Mouse (Mus musculus) gastrocnemius, postnatal 4 days (tissue): ENCODE measurements around the gene Zer1. TPM values are rescaled to one million over a fixed set of nuclear protein-coding genes. Genes with fewer than 3 reads are reported as not detected.
A peak's percentile ranks its signal among the peaks of the same experiment; 100 is the strongest.

Source experiments
- DNase-seq, 2 experiments: peaks; one replicate each; pipeline ENCODE4 v3.0.0; 2021 to 2022; ENCODE audit warnings: low spot score in 2 of 2, mixed read lengths in 2 of 2
- total RNA-seq, 2 experiments: library from RNA; stranded (reverse); gene quantifications; 2 replicates each; pipeline ENCODE4 v1.2.3; 2021

Zer1 gene
- total RNA-seq, 2 experiments from 2014 or later, result 24.6 to 27.1 TPM

DNA sequence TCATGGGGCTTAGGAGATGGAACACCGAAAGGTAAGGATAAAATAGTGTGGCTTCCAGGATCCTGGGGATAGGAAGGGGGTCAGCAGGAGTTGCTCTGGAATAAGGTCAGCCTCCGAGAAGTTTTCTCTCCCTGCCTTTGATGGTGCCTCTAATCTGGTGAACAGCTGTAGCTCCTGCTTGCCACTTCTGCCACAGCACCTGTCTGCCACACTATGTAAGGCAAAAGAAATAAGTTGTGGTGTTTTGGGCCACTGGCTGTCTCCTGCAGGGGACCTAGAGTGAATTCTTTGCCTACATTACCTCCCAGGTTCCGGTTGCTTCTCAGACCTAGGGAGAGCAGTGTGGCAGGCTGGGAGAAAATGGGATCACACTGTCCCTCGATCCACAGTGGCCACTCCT is 45.6 kb downstream of the Zer1 start:
- DNase-seq, result no peak

DNA sequence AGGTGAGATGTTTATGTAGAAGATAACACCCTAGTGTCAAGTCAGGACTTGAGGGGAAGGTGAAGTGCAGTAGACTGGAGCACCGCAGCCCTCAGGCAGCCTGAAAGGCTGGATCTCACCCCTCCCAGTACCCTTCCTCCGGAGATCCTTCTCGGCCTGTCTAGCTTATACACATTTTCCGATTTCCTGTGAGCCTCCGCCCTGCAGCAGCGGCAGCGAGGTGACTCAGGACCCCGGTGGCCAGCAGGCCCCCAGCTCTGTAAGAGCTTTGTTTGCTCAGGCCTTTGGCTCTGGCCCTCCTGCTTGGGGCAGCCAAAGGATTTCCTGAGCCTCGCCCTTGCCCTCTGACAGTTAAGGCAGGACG is 46.1 kb downstream of the Zer1 start:
- DNase-seq, result no peak

DNA sequence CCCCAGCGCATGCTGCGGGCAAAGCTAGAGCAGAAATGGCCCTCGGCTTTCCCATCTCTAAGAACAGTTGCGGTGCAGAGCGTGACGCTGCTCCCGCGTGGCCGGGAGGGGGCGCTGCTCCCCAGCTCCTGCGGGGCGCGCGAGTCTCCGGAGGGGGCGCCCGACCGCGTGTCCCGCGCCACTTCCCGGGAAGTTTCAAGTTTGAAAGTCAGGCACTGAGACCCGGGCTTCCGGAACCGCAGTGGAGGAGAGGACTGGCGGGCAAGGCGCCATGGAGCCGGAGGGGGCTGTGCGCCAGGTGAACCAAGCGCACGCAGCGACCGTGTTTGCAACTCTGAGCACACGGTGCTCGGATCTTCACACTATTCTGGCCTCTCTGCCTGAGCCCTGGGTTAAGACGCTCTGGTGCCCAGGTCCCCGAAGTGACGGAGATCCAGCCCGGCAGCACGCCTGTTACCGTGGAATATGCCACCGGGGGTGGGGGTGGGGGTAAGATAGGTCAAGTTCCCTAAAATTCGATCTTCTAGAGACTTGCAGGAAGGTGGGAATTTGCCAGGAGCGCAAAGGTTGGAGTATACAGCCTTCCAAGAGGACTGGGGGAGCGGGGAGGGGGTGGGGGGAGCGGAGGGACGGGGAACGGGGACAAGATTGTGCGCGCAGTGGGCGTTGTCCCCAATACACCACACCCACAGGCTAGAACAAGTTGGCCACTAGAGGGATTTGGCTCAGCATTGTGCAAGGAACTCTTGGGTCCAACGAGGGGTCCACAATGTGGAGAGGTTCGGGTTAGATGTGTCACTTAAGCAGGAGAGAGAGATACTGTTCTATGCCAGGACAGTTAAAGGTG is 46.7 kb downstream of the Zer1 start, which contains the start of gene Pkn3:
TSS of gene Pkn3 (plus strand) at position 183 of the 847 bp plus-strand sequence.
- peak; percentile 88 for DNase-seq

DNA sequence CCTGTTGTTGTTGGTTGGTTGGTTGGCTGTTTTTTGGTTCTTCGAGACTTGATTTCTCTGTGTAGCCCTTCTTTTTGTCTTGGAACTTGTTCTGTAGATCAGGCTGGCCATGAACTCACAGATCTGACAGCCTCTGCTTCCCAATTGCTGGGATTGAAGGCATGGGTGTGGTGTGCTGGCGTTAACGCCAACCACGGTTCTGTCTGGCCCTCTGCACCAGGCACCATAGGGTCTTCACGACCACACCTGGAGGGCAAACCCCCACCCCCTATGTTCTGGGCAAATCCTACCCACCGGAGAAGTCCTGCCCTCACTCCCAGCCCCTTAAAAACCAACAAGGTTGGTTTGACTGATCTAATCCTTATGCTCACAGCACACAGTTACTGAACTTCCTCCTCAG is 47.4 kb downstream of the Zer1 start:
- no peak for DNase-seq

DNA sequence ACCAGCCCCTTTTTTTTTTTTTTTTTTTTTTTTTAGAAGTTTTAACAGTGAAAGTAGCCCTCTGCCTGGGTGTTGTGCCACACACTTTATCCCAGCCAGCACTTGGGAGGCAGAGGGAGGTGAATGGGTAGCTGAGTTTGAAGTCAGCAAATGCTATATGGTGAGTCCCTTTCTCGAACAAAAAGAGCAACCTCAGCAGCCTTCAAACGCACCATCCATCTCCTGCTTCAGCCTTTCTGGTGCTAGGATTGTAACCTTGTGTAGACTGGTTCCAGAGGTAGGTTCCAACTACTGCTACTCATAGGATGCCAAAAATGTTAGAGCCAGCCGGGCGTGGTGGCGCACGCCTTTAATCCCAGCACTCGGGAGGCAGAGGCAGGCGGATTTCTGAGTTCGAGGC is 47.9 kb downstream of the Zer1 start:
- DNase-seq, result no peak

DNA sequence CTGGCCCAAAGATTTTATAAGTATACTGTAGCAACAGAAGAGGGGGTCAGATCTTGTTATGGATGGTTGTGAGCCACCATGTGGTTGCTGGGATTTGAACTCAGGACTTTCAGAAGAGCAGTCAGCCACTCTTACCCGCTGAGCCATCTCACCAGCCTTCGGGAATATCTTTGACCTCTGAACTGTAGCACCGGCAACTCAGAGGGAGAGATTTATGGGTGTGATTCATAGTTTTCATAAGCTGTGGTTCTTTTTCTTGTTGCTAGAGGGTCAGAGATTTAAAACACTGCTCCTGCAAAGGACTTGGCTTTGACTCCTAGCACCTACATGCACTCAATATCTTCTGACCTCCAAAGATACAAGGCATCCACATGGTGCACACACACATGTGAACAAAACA is 48.8 kb downstream of the Zer1 start:
- DNase-seq, result no peak

DNA sequence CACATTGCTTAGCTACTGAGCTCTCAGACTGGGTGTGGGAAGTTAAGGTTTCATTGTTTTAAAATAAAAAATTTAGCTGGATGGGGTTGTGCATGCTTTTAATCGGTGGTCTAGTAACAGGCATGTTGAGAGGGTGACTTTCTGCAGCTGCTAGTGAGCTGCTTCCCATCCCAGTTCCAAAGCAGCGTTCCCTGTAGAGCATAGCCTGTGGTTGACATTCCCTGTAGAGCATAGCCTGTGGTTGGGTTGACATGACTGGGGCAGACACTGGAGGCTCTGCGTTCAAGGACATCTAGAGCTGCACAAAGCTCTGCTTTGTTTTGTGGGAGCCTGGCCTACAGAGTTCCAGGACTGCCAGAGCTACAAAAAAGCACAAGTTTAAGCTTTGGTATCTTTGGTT is 51.1 kb downstream of the Zer1 start:
- no peak for DNase-seq

DNA sequence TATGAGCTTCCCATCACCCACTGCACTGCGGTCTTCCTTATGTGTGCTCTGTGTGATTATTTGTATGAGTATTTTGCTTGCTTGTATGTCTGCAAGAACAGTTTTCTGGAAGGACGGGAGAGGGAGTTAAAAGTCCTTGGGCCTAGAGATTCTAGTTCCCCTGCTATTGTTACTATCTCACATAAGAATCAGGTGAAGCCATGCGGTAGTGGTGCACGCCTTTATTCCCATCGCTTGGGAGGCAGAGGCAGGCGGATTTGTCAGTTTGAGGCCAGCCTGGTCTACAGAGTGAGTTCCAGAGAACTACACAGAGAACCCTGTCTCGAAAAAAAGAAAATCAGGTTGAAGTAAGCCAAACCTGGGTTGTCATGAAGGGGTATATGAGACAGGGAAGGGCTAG is 51.5 kb downstream of the Zer1 start:
- no peak for DNase-seq

DNA sequence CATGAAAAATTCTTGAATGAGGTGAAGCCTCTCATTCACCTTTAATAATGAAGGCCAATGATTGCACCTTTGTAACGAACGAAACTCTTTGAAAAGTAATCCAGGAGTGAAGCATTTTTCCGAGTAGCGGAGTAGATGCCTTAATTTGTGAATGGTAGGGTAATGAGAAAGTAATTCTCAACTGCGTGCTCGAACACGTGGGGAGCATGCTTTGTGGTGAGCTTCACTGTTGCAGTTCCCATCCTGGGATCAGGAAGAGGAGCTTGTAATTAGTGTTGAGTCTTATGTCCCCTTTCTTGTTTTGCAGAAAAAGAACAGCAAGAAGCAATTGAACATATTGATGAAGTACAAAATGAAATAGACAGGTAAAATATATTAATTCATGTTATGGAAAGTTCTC is 56.4 kb downstream of the Zer1 start:
- DNase-seq, result no peak

DNA sequence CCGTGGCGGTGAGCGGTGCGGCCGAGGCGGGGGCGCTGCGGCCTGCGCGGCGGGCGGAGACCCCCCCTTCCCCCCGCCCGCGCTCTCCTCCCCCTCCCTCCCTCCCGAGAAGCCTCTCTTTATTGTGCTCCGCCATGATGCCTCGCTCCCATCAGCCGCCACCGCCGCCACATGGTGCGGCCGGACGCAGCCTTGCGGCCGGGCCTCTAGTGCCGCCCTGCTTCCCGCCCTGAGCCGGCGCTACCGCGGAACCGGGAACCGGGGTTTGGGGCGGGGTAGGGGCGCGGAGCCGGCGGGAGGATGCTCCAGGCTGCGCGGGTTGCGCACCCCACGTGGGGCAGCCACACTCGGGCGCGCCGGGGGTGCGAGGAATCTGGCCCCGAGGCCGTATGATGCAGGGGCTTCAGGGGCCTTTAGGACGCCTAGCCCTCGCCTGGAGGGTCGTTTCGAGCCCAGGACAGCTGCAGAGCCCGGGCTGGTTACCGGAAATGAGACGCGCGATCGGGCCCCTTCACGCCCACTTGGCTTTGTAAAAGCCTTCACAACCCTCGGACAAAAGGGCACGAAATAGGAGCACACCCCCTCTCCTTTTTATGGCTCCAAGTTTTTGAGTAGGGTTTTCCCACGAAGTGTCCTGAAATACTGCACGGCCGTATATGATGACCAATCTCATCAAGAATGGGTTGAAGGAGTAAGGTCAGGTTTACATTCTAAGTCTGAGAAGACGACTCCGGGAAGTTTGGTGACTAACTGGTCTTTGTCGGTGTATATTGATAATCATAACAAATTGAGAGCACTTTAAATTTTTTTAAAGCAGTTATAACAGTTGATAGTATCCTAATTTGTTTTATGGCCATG is 57.1 kb downstream of the Zer1 start:
- peak in 1 of 2 experiments; percentile 43 for DNase-seq

DNA sequence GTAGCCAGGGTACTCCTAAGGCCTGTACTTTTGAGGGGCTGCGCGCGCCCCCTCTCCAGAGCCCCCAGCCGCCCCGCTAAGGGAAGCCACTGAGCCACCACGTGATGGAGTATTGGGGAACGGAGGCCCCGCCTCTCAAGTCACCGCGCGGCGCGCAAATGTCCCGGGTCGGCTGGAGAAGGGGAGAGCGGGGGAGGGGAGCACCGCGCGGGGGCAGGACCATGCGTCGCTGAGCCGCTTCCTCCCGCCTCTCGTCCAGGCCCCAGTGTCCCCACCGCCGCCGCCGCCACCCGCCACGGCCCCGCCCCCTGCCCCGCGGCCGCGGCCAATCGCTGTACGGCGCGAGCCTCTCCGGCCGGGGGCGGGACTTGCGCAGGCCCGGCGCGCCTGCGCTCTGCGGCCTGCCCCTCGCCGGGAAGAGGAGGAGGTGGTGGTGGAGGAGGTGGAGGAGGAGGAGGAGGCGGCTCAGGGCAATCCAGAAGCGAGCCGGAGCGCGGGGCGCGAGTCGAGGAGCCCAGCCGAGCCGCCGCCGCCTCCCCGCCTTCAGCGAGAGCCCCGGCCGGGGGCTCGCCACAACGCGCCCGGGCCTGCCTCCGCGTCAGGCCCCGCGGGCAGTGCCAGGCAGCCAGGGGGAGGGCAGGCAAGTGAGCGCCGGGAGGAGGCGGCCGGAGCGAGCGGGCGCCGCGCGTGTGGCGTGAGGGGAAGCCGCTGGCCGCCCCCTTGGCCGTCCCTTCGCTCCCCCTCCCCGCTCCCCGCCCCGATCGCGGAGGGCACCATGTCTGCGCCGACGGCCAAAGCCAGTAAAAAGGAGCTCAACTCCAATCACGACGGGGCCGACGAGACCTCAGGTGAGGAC is 58.1 kb downstream of the Zer1 start:
- peak; percentile 94 to 96 for DNase-seq

DNA sequence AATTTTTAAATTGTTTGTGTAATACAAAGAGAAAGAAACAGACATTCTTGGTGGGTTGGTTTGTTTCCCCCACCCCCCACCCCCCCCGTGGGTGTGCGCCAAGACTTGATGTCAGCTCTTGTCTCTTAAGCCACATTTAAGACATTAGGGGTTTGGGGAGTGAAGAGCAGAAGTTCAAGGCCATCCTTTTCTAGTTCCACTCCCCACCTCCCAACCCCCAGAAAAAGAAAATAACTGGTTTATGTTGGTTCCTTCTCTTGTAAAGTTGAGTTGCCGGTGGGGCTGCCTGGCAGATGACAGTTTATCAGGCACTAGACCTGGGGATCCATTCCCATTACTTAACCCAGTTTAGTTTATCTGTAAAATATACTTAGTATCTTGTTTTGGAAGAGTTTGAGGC is 60.1 kb downstream of the Zer1 start:
- DNase-seq, result no peak

DNA sequence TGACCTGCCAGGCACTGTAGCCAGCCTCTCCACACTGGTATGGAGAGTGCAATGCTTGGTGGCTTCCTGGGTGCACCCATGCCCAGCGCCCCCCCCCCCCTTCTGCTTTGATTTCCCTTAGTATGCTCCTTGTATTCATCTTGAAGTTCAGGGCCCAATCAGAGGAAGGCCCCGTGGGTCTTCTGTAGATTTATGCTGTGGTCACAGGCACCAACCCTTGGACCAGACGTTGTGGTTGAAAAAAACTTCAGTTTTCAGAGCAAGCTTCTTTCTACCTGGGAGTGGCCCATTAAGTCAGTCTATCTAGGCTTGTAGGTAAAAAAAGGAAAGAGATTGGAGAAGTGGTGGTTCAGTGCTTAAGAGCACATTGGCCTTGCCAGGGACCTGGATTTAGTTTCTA is 60.6 kb downstream of the Zer1 start:
- no peak for DNase-seq

DNA sequence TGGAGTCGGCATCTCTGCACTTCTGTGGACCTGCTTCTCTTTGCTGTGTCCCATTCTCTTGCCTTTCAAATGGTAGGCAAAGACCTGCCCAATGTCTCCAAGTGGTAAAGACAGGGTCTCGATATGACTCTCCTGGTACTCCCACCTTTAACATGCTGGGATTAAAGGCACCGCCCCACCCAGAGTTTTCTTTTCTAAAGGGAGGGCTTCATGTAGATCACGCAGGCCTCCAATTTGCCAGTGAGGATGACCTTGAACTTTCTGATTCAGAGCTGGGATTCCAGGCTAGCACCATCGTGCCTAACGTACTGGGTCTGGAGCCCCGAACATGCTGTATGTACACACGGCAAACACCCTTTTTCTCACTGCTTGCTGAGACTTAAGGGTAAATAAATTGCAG is 61.1 kb downstream of the Zer1 start:
- DNase-seq, result no peak

DNA sequence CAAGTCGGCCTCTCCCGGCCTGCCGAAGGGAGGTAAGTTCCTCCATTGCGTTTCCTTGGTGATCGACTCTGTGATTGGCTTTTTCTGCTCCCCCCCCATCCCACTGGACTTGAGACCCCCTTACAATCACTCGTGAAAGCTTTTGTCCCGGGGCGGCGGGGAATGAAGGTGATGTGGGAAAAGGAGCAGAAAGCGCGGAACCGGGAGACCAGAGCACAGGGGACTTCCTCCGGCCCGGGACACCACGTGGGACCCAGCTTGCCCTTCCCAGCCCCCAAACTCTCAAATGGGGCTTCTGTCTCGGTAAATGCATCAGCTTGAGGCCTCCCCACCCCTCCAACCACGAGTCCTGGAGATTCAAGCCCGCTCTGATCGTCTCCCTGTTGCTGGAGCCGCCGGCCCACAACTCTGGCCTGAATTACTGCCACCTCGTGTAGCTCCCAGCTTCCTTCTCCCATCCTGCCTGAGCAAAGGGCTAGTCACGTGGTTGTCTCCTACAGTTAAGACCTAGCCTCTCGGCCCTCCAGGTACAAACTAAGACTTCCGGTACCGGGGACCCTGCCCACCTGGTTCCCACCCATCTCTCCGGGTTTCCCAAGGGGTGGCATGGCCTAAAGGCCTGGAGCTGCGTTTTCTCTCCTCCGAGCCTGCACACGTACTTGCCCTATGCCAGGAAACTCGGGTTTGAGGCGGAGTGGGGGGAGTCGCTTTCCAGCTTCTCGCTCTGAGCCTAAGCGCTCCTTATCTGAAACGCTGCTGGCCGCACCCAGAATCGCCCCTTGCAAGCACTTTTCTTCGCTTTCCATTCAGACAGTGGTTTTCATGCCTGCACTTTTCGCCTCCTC is 61.9 kb downstream of the Zer1 start:
- peak in 1 of 2 experiments; percentile 50 for DNase-seq

DNA sequence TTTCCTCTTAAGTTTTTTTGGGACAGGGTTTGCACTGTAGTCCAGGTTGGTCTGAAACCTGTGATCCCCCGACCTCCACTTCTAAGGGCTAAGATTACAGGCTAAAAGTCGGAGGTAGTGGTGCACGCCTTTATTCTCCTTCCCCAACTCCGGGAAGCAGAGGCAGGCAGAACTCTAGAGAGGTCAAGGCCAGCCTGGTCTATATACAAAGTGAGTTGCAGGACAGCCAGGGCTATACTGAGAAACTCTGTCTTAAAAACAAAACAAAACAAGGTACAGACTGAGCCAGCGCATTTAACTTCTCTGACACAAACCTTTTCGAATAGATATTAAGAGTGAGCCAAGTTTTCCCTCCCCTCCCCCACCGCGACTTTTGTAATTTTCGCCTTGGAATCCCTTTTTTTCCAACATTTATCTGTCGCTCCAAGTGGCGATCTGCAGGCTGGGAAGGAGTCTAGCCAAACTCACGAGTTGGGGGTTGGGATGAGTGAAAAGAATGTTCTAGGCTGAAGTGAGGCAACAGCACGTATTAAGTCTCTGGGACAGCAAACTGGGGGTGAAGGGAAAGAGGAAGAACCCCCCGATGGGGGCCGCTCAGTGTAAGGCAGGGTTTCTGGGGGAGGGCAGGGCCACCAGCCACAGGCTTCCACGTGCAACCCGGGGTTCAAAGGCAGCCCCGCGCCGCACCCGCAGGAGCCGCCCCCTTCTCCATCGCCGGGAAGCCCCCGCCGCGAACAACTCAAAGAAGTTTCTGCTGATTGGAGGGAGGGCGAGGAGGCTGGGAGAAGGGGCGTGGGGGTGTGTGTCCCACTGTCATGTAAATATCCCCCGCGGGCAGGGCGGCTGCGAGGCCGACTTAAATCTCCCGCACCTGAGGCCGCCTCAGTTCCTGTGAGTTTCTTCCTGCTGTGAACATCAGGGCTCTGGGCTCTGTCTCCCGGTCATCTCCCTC is 62.9 kb downstream of the Zer1 start:
- DNase-seq, result peak; percentile 39 to 42

DNA sequence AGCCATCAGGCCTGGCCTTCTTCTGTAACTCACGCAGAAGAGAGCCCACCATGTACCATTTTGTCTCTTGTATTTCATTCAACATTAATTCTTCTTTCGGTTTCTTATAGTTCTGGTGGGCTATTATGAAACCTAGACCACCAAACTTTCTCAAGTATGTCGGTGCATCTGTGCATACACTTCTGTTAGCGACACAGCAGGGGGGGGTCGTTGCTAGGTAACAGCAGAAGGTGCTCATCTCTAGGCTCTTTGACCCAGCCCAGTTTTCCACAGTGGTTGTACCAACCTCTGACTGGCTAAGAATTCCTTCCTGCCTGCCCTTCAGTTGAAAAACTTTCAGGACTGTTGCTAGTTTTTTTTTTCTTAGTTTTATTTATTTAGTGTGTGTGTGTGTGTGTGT is 66.0 kb downstream of the Zer1 start:
- DNase-seq, result no peak

DNA sequence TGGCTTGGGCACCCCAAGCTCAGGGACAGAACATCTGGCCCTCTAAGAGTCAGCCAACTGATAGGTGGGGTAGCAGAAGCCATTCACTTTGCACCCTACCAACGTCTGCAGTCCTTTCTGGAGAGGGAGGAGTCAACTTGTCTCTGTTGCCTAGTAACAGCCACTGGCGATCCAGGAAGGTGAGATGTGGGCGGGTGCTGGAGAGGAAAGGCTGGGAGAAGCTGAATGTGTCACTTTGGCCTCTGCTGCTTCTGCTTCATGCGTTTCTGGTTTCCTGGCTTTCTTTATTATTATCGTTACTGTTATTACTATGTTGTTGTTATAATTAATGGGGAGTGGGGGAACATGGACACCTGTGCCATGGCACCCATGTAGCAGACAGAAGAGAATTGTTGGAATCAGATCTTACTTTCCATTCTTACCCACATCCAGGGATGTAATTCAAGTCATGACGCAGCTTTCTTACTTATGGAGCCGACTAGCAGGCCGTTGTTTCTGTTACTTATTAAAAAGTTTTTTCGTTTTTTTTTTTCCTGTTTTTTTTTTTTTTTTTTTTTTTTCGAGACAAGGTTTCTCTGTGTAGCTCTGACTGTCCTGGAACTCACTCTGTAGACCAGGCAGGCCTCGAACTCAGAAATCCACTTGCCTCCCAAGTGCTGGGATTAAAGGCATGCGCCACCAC is 67.0 kb downstream of the Zer1 start, which contains the start of gene Set:
TSS of gene Set (plus strand) at position 156 of the 682 bp plus-strand sequence.
- DNase-seq, result no peak

DNA sequence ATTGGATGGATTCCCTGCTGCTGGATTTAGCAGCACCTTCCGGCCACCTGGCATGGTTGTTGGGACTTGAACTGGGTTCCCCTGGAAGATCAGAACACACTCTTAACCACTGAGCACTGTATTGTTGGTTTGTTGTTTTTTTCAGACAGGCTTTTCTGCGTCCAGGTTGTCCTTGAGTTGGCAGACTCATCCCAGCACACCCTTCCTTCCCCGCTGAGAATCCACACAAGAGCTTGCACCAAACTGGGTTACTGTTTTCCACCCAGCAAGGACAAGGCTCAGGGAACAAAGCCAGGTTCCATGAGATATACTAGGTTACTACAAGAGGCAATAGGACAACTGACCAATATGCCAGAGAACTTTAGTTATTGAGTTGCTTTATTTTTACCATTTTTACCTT is 67.6 kb downstream of the Zer1 start:
- DNase-seq, result no peak
